Mouse (Mus musculus) liver, embryonic 12.5 days (tissue): ENCODE measurements around the gene Hpf1. TPM values are rescaled to one million over a fixed set of nuclear protein-coding genes. Genes with fewer than 3 reads are reported as not detected.
A peak's percentile ranks its signal among the peaks of the same experiment; 100 is the strongest.

Experiments
- ATAC-seq: fragments of 200-750 bp; cut with Nextera tagmentation; 2 replicates; pipeline ENCODE4 v1.8.0; 2017; ENCODE audit warnings: moderate number of reproducible peaks, mild to moderate bottlenecking, moderate library complexity
- H3K27ac ChIP-seq: fragments of 300-500 bp; sonication (generic); 2 replicates; pipeline ENCODE4 v1.5.1; 2016; ENCODE audit warnings: mild to moderate bottlenecking
- H3K27me3 ChIP-seq: fragments of 300-500 bp; sonication (generic); replicated peaks from 2 replicates; pipeline ENCODE4 v1.6.1; 2016; ENCODE audit warnings: mild to moderate bottlenecking, moderate library complexity
- H3K36me3 ChIP-seq: fragments of 300-500 bp; sonication (generic); 2 replicates; pipeline ENCODE4 v1.6.1; 2016; ENCODE audit warnings: mild to moderate bottlenecking, moderate library complexity
- H3K4me1 ChIP-seq: fragments of 300-500 bp; sonication (generic); 2 replicates; pipeline ENCODE4 v1.6.1; 2016
- H3K4me2 ChIP-seq: fragments of 300-500 bp; sonication (generic); 2 replicates; pipeline ENCODE4 v1.6.1; 2016; ENCODE audit warnings: mild to moderate bottlenecking, moderate library complexity
- H3K4me3 ChIP-seq: fragments of 300-500 bp; sonication (generic); 2 replicates; pipeline ENCODE4 v1.5.1; 2016; ENCODE audit warnings: mild to moderate bottlenecking, moderate library complexity
- H3K9ac ChIP-seq: fragments of 300-500 bp; sonication (generic); 2 replicates; pipeline ENCODE4 v1.6.1; 2016; ENCODE audit warnings: mild to moderate bottlenecking, moderate library complexity
- H3K9me3 ChIP-seq: fragments of 300-500 bp; sonication (generic); replicated peaks from 2 replicates; pipeline ENCODE4 v1.6.1; 2016; ENCODE audit warnings: mild to moderate bottlenecking, moderate library complexity
- WGBS: fragments of 180-500 bp; shearing (Covaris S2); methylation state at CpG from one replicate; pipeline ENCODE4 v1.1.7; 2016; ENCODE audit not compliant: insufficient replicate concordance; 5-methylcytosine and 5-hydroxymethylcytosine counted together
- polyA plus RNA-seq: library from polyadenylated mRNA; unstranded; fragments of >200 nt; fragmentation: Nextera tagmentation; extraction: Ambion mirVana; gene quantifications from 2 replicates; pipeline ENCODE4 v1.2.1, GENCODE M21; 2016

The Hpf1 gene
- polyA plus RNA-seq, 1 experiment from 2014 or later = 110 TPM

DNA sequence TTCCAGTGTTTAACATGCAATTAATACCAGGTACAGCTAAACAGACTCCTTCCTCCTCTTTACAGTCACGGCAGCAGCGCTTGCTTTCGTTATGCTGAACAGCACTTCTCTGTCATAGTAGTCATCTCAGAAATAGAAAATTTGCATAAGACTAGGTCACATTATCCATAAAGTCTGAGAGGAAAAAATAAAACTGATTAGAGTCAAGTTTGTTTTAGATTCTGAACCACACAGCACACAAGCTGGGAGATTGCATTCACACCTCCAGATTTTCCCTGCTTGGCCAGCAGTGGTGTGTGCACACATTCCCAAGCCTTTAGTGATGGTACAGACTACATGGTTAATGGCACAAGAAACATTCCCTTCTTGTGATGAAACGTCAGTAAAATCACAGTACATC lies 21.9 kb downstream of the Hpf1 start:
- Histone ChIP-seq H3K4me3 (no peak overlapping the region), H3K4me1 (no peaks in the 10 kb centered on the region), H3K9me3 (no peaks in the 10 kb centered on the region), H3K4me2 (no peak overlapping the region), H3K9ac (no peak overlapping the region), H3K36me3 (peaks cover 91% of the 10 kb centered on the region), H3K27ac (no peak overlapping the region), H3K27me3 (no peaks in the 10 kb centered on the region)
- no peak for ATAC-seq
- 88% methylated on average over 4 of the region's 4 CpGs for WGBS

DNA sequence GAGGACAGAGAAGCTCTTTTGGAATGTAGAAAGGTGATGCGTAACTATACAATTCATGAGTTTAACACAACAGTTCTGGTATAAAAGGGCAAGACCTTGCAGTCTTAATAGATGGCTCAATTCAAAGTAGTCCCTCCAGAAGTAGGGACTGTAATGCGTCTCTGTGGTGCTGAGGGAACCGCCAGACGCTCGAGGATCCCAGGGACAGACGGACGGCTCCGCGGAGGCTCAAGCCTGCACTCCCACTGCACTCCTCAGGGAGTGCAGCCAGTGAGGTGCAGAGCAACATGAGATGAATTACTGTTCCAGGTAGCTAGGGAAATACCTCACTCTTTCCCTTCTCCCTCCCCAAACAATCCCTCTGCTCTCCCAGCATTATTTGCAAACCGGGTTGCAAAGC lies 22.3 kb downstream of the Hpf1 start:
- Histone ChIP-seq H3K27ac (no peak overlapping the region), H3K4me3 (no peak overlapping the region), H3K4me1 (no peaks in the 10 kb centered on the region), H3K9me3 (no peaks in the 10 kb centered on the region), H3K27me3 (no peaks in the 10 kb centered on the region), H3K4me2 (no peak overlapping the region), H3K9ac (no peak overlapping the region), H3K36me3 (peaks cover 91% of the 10 kb centered on the region)
- ATAC-seq = no peak
- WGBS = 84% methylated on average over 10 of the region's 10 CpGs

DNA sequence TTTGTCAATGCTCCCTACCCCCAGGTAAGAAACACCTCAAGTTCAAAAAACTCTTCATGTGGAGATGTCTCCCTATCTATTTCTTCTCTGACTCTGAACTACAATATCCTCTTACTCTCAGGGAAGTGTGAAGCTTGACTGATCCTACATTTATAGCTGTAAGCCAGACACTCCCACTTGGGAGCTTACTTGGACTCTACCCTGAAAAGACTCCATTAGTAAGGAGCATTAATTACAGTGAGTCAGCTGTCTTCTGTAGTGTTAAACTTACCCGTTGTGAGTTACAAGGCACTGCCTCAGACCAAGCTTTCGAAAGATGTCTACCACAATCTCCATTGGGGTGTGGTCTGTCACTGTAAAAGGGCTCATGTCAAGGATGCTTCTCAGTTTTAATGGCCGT lies 28.9 kb downstream of the Hpf1 start:
- Histone ChIP-seq H3K9me3 (no peaks in the 10 kb centered on the region), H3K9ac (no peak overlapping the region), H3K36me3 (peaks cover 84% of the 10 kb centered on the region), H3K4me1 (no peaks in the 10 kb centered on the region), H3K27me3 (no peaks in the 10 kb centered on the region), H3K4me2 (no peak overlapping the region), H3K4me3 (no peak overlapping the region), H3K27ac (no peak overlapping the region)
- ATAC-seq = no peak
- 83% methylated on average over 3 of the region's 3 CpGs for WGBS

DNA sequence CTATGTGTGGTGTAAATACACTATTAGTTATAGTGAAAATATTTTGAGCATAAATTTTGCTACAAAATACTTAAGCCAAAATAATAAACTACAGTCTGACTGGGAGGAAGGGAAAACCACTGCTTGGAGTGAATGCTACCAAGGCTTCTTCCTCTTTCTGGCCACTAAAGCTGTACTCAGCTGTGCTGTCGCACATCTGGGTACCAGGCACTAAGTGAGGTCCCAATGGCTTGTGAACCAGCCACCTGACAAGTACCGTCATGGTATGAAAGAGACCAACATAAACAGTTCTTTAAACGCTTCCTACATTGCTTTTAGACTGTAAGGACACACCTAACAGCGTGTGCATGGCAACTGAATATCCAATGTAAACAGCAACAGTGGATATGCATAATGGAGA lies 30.0 kb downstream of the Hpf1 start:
- WGBS = 86% methylated on average over 4 of the region's 4 CpGs
- no peak overlapping the region for H3K4me2 ChIP-seq
- H3K36me3 ChIP-seq = peaks cover 80% of the 10 kb centered on the region
- H3K9me3 ChIP-seq = no peaks in the 10 kb centered on the region
- no peak overlapping the region for H3K9ac ChIP-seq
- H3K4me1 ChIP-seq = no peaks in the 10 kb centered on the region
- no peak overlapping the region for H3K27ac ChIP-seq
- H3K27me3 ChIP-seq = no peaks in the 10 kb centered on the region
- no peak for ATAC-seq
- H3K4me3 ChIP-seq = no peak overlapping the region

- Histone ChIP-seq H3K9me3 (no peaks in the 10 kb centered on the region), H3K27ac (no peak overlapping the region), H3K9ac (no peak overlapping the region), H3K4me3 (no peak overlapping the region), H3K27me3 (no peaks in the 10 kb centered on the region), H3K36me3 (peaks cover 78% of the 10 kb centered on the region), H3K4me1 (peaks cover 15% of the 10 kb centered on the region), H3K4me2 (no peak overlapping the region)
- no peak for ATAC-seq
Measured at GRCm38 (mm10) chr8:60933617-60934016, 43.4 kb downstream of the Hpf1 start.

- peak; percentile 85 for ATAC-seq
- Histone ChIP-seq H3K9ac (peak overlapping the region; percentile 2; the same call in 1 of the 2 replicates), H3K9me3 (no peaks in the 10 kb centered on the region), H3K4me3 (no peak overlapping the region), H3K4me2 (peak overlapping the region; percentile 44), H3K27ac (peak overlapping the region; percentile 72), H3K4me1 (peaks cover 39% of the 10 kb centered on the region), H3K36me3 (peaks cover 54% of the 10 kb centered on the region), H3K27me3 (no peaks in the 10 kb centered on the region)
- WGBS = 16% methylated on average over 3 of the region's 3 CpGs
Measured at GRCm38 (mm10) chr8:60938717-60939424, 48.7 kb downstream of the Hpf1 start.

DNA sequence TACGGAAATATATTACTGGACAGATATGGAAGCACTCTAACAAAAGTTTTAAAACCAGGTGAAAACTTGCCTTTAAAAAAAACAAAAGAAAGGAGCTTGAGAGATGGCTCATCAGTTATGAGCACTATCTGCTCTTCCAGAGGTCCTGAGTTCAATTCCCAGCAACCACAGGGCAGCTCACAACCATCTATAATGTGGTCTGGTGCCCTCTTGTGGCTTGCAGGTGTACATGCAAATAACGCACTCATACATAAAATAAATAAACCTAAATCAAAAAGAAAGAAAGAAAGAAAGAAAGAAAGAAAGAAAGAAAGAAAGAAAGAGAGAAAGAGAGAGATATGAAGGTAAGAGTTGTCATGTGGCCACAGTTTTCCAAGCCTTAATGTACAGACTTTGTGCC lies 52.6 kb downstream of the Hpf1 start:
- Histone ChIP-seq H3K27me3 (no peaks in the 10 kb centered on the region), H3K27ac (no peak overlapping the region), H3K4me2 (no peak overlapping the region), H3K4me1 (peaks cover 49% of the 10 kb centered on the region), H3K4me3 (no peak overlapping the region), H3K36me3 (peaks cover 16% of the 10 kb centered on the region), H3K9me3 (no peaks in the 10 kb centered on the region), H3K9ac (no peak overlapping the region)
- WGBS = 95% methylated on average over 2 of the region's 2 CpGs
- no peak for ATAC-seq

DNA sequence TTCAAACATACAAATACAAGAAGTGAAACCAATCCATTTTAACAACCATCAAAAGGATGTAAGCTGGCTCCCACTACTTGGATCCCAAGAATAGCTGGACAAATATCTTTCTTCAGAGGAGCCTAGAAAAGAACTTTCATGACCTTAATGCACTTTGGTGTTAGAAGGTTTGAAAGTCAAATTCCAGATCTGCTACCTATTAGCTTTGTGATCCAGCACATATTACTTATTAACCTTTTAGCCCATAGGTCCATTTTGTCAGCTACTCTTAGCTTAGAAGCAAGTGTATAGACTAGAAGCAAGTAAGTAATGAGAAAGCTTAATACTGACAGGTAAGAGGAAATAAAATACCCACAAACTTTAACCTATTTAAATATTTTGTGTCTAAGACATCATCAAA lies 57.3 kb downstream of the Hpf1 start:
- H3K4me1 ChIP-seq = peaks cover 52% of the 10 kb centered on the region
- no peak for ATAC-seq
- no peak overlapping the region for H3K27ac ChIP-seq
- no peak overlapping the region for H3K4me3 ChIP-seq
- no peak overlapping the region for H3K9ac ChIP-seq
- no peaks in the 10 kb centered on the region for H3K9me3 ChIP-seq
- no peak overlapping the region for H3K4me2 ChIP-seq
- no peaks in the 10 kb centered on the region for H3K36me3 ChIP-seq
- no peaks in the 10 kb centered on the region for H3K27me3 ChIP-seq

DNA sequence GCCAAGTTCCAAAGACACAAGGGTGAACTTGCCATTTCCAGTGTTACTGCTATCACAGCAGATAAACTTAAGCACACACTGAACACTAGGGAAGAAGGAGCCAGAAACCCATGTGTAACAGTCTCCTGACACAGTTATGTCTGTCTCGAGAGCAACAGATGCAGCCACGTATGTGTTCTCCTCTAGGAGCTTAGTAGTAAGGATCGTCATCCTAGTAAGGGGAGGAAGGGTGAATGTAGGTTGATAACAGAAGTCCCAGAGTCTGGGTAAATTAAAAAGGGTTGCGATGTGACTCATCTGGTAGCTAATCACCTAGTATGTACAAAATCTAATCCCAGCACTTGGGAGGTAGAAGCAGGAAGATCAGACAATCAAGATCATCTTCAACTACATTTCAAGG lies 59.6 kb downstream of the Hpf1 start:
- ATAC-seq = no peak
- no peaks in the 10 kb centered on the region for H3K27me3 ChIP-seq
- H3K4me3 ChIP-seq = no peak overlapping the region
- H3K27ac ChIP-seq = peak overlapping the region; percentile 46
- 36% methylated on average over 4 of the region's 4 CpGs for WGBS
- H3K9ac ChIP-seq = no peak overlapping the region
- no peaks in the 10 kb centered on the region for H3K36me3 ChIP-seq
- peaks cover 52% of the 10 kb centered on the region for H3K4me1 ChIP-seq
- peak overlapping the region; percentile 31 for H3K4me2 ChIP-seq
- H3K9me3 ChIP-seq = no peaks in the 10 kb centered on the region

DNA sequence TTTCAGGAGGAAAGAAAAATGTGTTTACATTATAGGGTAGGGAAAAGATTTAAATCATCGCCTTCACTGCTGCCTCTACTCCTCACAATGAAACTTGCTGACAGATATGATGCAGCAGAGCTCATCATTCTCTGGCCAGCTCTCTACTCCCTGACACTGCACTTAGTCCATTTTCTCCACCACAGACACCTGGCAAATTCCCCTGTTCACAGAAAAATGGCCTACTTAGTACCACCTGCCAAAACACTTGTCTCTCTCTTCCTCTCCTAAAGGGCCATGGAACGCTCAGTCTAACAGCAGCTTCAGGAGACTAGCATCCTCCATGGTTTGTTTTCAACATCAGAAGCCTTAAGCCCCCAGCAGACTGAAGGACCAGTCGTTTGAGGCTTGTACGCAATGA lies 61.1 kb downstream of the Hpf1 start:
- Histone ChIP-seq H3K9me3 (no peaks in the 10 kb centered on the region), H3K4me3 (peak overlapping the region; percentile 23), H3K9ac (peak overlapping the region; percentile 39; the same call in 1 of the 2 replicates), H3K36me3 (no peaks in the 10 kb centered on the region), H3K27ac (peak overlapping the region; percentile 70), H3K4me1 (peaks cover 55% of the 10 kb centered on the region), H3K27me3 (no peaks in the 10 kb centered on the region), H3K4me2 (peak overlapping the region; percentile 48)
- WGBS = 79% methylated on average over 4 of the region's 4 CpGs
- no peak for ATAC-seq

DNA sequence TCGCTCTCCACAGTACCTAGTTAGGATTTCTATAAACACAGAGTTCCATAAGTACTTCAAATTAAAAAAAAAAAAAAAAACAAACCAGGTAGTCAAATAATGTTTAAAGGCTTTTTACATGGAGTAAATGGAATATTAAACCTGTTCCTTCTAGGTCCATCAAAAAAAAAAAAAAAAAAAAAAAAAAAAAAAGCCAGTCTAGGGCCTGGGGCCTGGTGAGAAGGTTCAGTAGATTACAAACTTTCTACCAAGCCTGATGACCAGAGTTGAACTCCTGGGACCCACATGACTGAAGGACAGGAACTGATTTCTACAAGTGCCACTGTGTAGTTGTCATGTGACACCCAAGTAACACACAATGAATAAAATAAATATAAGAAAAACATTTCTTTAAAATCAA lies 61.5 kb downstream of the Hpf1 start:
- Histone ChIP-seq H3K4me3 (peak overlapping the region; percentile 56), H3K4me1 (peaks cover 60% of the 10 kb centered on the region), H3K27me3 (no peaks in the 10 kb centered on the region), H3K9me3 (no peaks in the 10 kb centered on the region), H3K4me2 (peak overlapping the region; percentile 67), H3K36me3 (no peaks in the 10 kb centered on the region), H3K27ac (peak overlapping the region; percentile 53; the same call in 1 of the 2 replicates), H3K9ac (peak overlapping the region; percentile 27; the same call in 1 of the 2 replicates)
- no peak for ATAC-seq
- WGBS = 97% methylated on average over 1 of the region's 1 CpGs

DNA sequence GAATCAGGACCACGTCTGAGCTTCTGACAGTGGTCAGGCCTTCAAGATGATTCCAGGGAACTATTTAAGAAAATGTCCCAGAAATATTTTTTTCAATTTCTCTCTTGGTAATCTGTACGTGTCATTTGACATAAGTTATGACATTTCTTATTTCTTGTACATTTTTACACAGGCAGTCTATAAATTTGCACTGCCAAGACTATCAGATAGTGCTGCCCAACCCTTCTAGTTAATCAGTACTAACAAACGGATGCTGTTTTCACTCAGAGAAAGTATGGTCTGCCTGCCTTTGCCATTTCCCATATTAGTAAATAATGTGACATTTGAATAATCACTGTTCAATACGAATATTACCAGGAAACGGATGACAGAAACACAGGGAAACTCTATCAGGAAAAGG lies 62.6 kb downstream of the Hpf1 start:
- WGBS = 32% methylated on average over 5 of the region's 5 CpGs
- Histone ChIP-seq H3K27me3 (no peaks in the 10 kb centered on the region), H3K4me2 (peak overlapping the region; percentile 67), H3K9me3 (no peaks in the 10 kb centered on the region), H3K9ac (peak overlapping the region; percentile 58), H3K4me3 (peak overlapping the region; percentile 56), H3K4me1 (peaks cover 64% of the 10 kb centered on the region), H3K27ac (peak overlapping the region; percentile 86), H3K36me3 (no peaks in the 10 kb centered on the region)
- no peak for ATAC-seq
